Mouse (Mus musculus) olfactory bulb, adult 2 months (tissue): ENCODE data around the gene Rorc. TPM values are rescaled to one million over a fixed set of nuclear protein-coding genes. Genes with fewer than 3 reads are reported as not detected.

Source experiments
- H3K27ac ChIP-seq: fragments of 200-500 bp; 2 replicates; pipeline ENCODE4 v1.5.1; 2012; ENCODE audit warnings: low read depth, low read length; ENCODE audit not compliant: insufficient read depth
- H3K4me1 ChIP-seq: fragments of 200-500 bp; 2 replicates; pipeline ENCODE4 v1.6.1; 2012; ENCODE audit warnings: low read length; ENCODE audit not compliant: control insufficient read depth, insufficient read depth
- H3K4me3 ChIP-seq: fragments of 200-500 bp; 2 replicates; pipeline ENCODE4 v1.5.1; 2012; ENCODE audit warnings: mild to moderate bottlenecking, low read depth, low read length, moderate library complexity; ENCODE audit not compliant: insufficient read depth
- CTCF ChIP-seq: fragments of 200-500 bp; IDR thresholded peaks from 2 replicates; pipeline ENCODE4 v1.5.1; 2012; ENCODE audit warnings: low read depth, mild to moderate bottlenecking, low read length, moderate library complexity; ENCODE audit not compliant: insufficient read depth
- POLR2A ChIP-seq: fragments of 200-500 bp; IDR thresholded peaks from 2 replicates; pipeline ENCODE4 v1.6.1; 2012; ENCODE audit warnings: mild to moderate bottlenecking, low read depth, low read length, moderate library complexity; ENCODE audit not compliant: insufficient read depth
- WGBS: fragments of 180-500 bp; shearing (Covaris S2); methylation state at CpG from one replicate; pipeline ENCODE4 v1.1.7; 2018; 5-methylcytosine and 5-hydroxymethylcytosine counted together
- polyA plus RNA-seq: library from polyadenylated mRNA; stranded (reverse); fragments of >200 nt; gene quantifications from 2 replicates; pipeline ENCODE4 v1.2.4, GENCODE M21; 2012; ENCODE audit warnings: low replicate concordance; ENCODE audit not compliant: missing spikeins, insufficient read depth, insufficient read length

Rorc gene
- polyA plus RNA-seq, 1 experiment, result 118 TPM

GRCm38 (mm10) chr3:94373090-94373489 lies 496 bp downstream of the Rorc start:
- WGBS, result 11% methylated on average over 10 of the region's 10 CpGs
- no peak overlapping the region for H3K4me3 ChIP-seq
- no peak overlapping the region for H3K27ac ChIP-seq
- H3K4me1 ChIP-seq, result peaks cover 17% of the 10 kb centered on the region
- TF ChIP-seq CTCF (no peak), POLR2A (no peak)

GRCm38 (mm10) chr3:94373597-94374011 lies 1.0 kb downstream of the Rorc start:
- TF ChIP-seq POLR2A (no peak), CTCF (no peak)
- H3K4me3 ChIP-seq, result no peak overlapping the region
- no peak overlapping the region for H3K27ac ChIP-seq
- peaks cover 17% of the 10 kb centered on the region for H3K4me1 ChIP-seq
- WGBS, result 5% methylated on average over 5 of the region's 5 CpGs

GRCm38 (mm10) chr3:94374636-94375035 lies 2.0 kb downstream of the Rorc start:
- Histone ChIP-seq H3K4me1 (peaks cover 17% of the 10 kb centered on the region), H3K27ac (no peak overlapping the region), H3K4me3 (no peak overlapping the region)
- no peak for TF ChIP-seq POLR2A
- TF ChIP-seq CTCF, result no peak

- Histone ChIP-seq H3K4me3 (no peak overlapping the region), H3K4me1 (peaks cover 21% of the 10 kb centered on the region), H3K27ac (no peak overlapping the region)
- WGBS, result 88% methylated on average over 2 of the region's 2 CpGs
- TF ChIP-seq CTCF, result no peak
- no peak for TF ChIP-seq POLR2A
Observed at GRCm38 (mm10) chr3:94375146-94375545, 2.6 kb downstream of the Rorc start.

- TF ChIP-seq POLR2A, result no peak
- no peak for TF ChIP-seq CTCF
- H3K27ac ChIP-seq, result no peak overlapping the region
- H3K4me3 ChIP-seq, result no peak overlapping the region
- peaks cover 28% of the 10 kb centered on the region for H3K4me1 ChIP-seq
- WGBS, result 73% methylated on average over 5 of the region's 5 CpGs
Observed at GRCm38 (mm10) chr3:94375861-94376260, 3.3 kb downstream of the Rorc start.

- TF ChIP-seq POLR2A, result no peak
- no peak for TF ChIP-seq CTCF
- Histone ChIP-seq H3K27ac (no peak overlapping the region), H3K4me1 (peaks cover 23% of the 10 kb centered on the region), H3K4me3 (no peak overlapping the region; the same call in 1 of the 2 replicates)
- 50% methylated on average over 13 of the region's 13 CpGs for WGBS
Observed at GRCm38 (mm10) chr3:94377028-94377923, 4.7 kb downstream of the Rorc start.

GRCm38 (mm10) chr3:94379831-94380510 lies 7.4 kb downstream of the Rorc start:
- TF ChIP-seq CTCF, result no peak
- no peak for TF ChIP-seq POLR2A
- WGBS, result 24% methylated on average over 9 of the region's 9 CpGs
- no peak overlapping the region for H3K4me3 ChIP-seq
- H3K4me1 ChIP-seq, result peaks cover 11% of the 10 kb centered on the region
- H3K27ac ChIP-seq, result no peak overlapping the region

- WGBS, result 56% methylated on average over 5 of the region's 5 CpGs
Observed at GRCm38 (mm10) chr3:94382308-94382707, 9.7 kb downstream of the Rorc start.

GRCm38 (mm10) chr3:94383476-94383875 lies 10.9 kb downstream of the Rorc start:
- H3K4me1 ChIP-seq, result peaks cover 11% of the 10 kb centered on the region
- WGBS, result 70% methylated on average over 3 of the region's 3 CpGs
- no peak overlapping the region for H3K27ac ChIP-seq
- H3K4me3 ChIP-seq, result no peak overlapping the region
- TF ChIP-seq CTCF (no peak), POLR2A (no peak)

More at GRCm38 (mm10) chr3:94382308-94382707, 9.7 kb downstream of the Rorc start:
- peaks cover 11% of the 10 kb centered on the region for H3K4me1 ChIP-seq
- H3K4me3 ChIP-seq, result no peak overlapping the region
- TF ChIP-seq POLR2A, result no peak
- no peak for TF ChIP-seq CTCF
- no peak overlapping the region for H3K27ac ChIP-seq
